ENCODE assay signal across 28 mouse cellular contexts in genomic region chr12:44554808-44555207, GRCm38 (mm10).
DNase-seq lines count a peak whose midpoint lies in the region; ATAC-seq and TF ChIP-seq lines count a peak whose summit lies in the region.
"Had no signal": no experiment of that assay in that cellular context is flagged by ENCODE, and none has a peak within 500 bp of the region (broad histone marks: within the 10 kb centered on the region; RNA-seq: fewer than 3 reads in every experiment).

No protein-coding gene starts in this region.

- H3K4me1 ChIP-seq in midbrain, postnatal 0 days (ENCODE audit: insufficient read depth, low read length): no peaks in the 10 kb centered on the region
- no peaks in the 10 kb centered on the region for H3K4me1 ChIP-seq in midbrain, embryonic 11.5 days (ENCODE audit: control insufficient read depth, insufficient read depth, low read length)
- no peaks in the 10 kb centered on the region for H3K4me1 ChIP-seq in kidney, adult 2 months (ENCODE audit: control insufficient read depth, insufficient read depth, low read length)
- H3K4me1 ChIP-seq: embryonic facial prominence, embryonic 12.5 days; heart, embryonic 13.5 days; hindbrain, embryonic 15.5 days; liver, embryonic 12.5 days; megakaryocyte, embryonic 14.5 days; midbrain, embryonic 13.5 days had no signal

- H3K9ac ChIP-seq in midbrain, postnatal 0 days (replicated peaks; ENCODE audit: low read length, poor library complexity, severe bottlenecking): no peak overlapping the region
- H3K9ac ChIP-seq in midbrain, embryonic 11.5 days (ENCODE audit: low read length): no peak overlapping the region
- H3K9ac ChIP-seq: embryonic facial prominence, embryonic 12.5 days; heart, embryonic 13.5 days; hindbrain, embryonic 15.5 days; liver, embryonic 12.5 days; liver, postnatal 0 days; midbrain, embryonic 13.5 days had no signal

- H3K27me3 ChIP-seq in midbrain, postnatal 0 days (ENCODE audit: insufficient read depth, low read length): no peaks in the 10 kb centered on the region
- H3K27me3 ChIP-seq in midbrain, embryonic 11.5 days (ENCODE audit: control insufficient read depth, insufficient read depth, low read length): no peaks in the 10 kb centered on the region
- no peaks in the 10 kb centered on the region for H3K27me3 ChIP-seq in kidney, adult 2 months (replicated peaks; ENCODE audit: control insufficient read depth, insufficient read depth, low read length)
- H3K27me3 ChIP-seq: embryonic facial prominence, embryonic 12.5 days; heart, embryonic 13.5 days; hindbrain, embryonic 15.5 days; liver, embryonic 12.5 days; midbrain, embryonic 13.5 days had no signal

- no peak for TF ChIP-seq POLR2A in kidney, adult 2 months (IDR thresholded peaks at IDR 0.05; ENCODE audit: low read depth, low read length)

- WGBS in midbrain, postnatal 0 days: 92% methylated on average over 1 of the region's 1 CpGs
- WGBS in midbrain, embryonic 11.5 days: 86% methylated on average over 1 of the region's 1 CpGs
- 95% methylated on average over 1 of the region's 1 CpGs for WGBS in kidney, adult 2 months

- H3K9me3 ChIP-seq in midbrain, postnatal 0 days (ENCODE audit: low read length): no peaks in the 10 kb centered on the region
- H3K9me3 ChIP-seq in midbrain, embryonic 11.5 days (ENCODE audit: control insufficient read depth, low read length): no peaks in the 10 kb centered on the region
- H3K9me3 ChIP-seq: embryonic facial prominence, embryonic 12.5 days; heart, embryonic 13.5 days; hindbrain, embryonic 15.5 days; liver, embryonic 12.5 days; megakaryocyte, embryonic 14.5 days; midbrain, embryonic 13.5 days had no signal

- no peak overlapping the region for H3K4me2 ChIP-seq in midbrain, postnatal 0 days (ENCODE audit: low read depth, low read length, poor library complexity, severe bottlenecking)
- H3K4me2 ChIP-seq in midbrain, embryonic 11.5 days: no peak overlapping the region
- H3K4me2 ChIP-seq: embryonic facial prominence, embryonic 12.5 days; heart, embryonic 13.5 days; hindbrain, embryonic 15.5 days; liver, embryonic 12.5 days; midbrain, embryonic 13.5 days had no signal

- no peak overlapping the region for H3K27ac ChIP-seq in midbrain, postnatal 0 days (ENCODE audit: low read depth, low read length)
- H3K27ac ChIP-seq in midbrain, embryonic 11.5 days (ENCODE audit: low read depth, low read length): no peak overlapping the region
- no peak overlapping the region for H3K27ac ChIP-seq in kidney, adult 2 months (ENCODE audit: insufficient read depth, low read depth, low read length)
- no peak overlapping the region for H3K27ac ChIP-seq in layer of hippocampus, adult 2 months
- H3K27ac ChIP-seq: embryonic facial prominence, embryonic 12.5 days; heart, embryonic 13.5 days; hindbrain, embryonic 15.5 days; kidney, postnatal 0 days; liver, embryonic 12.5 days; midbrain, embryonic 13.5 days had no signal

- ATAC-seq in midbrain, postnatal 0 days (ENCODE audit: low FRiP score): no peak
- no peak for ATAC-seq in midbrain, embryonic 11.5 days (ENCODE audit: low FRiP score)
- ATAC-seq: activated CD4-positive, CD25-positive, alpha-beta regulatory T cell, adult 4 months; forebrain, embryonic 14.5 days; liver, embryonic 12.5 days; liver, postnatal 0 days; midbrain, embryonic 13.5 days had no signal

- H3K4me3 ChIP-seq in midbrain, postnatal 0 days (ENCODE audit: low read depth, low read length): no peak overlapping the region
- H3K4me3 ChIP-seq in midbrain, embryonic 11.5 days (ENCODE audit: low read depth, low read length): no peak overlapping the region
- no peak overlapping the region for H3K4me3 ChIP-seq in kidney, adult 2 months (ENCODE audit: insufficient read depth, low read depth, low read length)
- H3K4me3 ChIP-seq in layer of hippocampus, adult 2 months: no peak overlapping the region
- H3K4me3 ChIP-seq: embryonic facial prominence, embryonic 12.5 days; heart, embryonic 13.5 days; hindbrain, embryonic 15.5 days; liver, embryonic 12.5 days; megakaryocyte, embryonic 14.5 days; midbrain, embryonic 13.5 days had no signal

- DNase-seq in midbrain, postnatal 0 days (ENCODE audit: low spot score): peak; percentile 40
- no peak for DNase-seq in midbrain, embryonic 11.5 days (ENCODE audit: low spot score, missing footprints)
- peak; percentile 89 to 94 for DNase-seq in cerebellum, adult 18-20 months
- DNase-seq in cerebellum, postnatal 10 days: peak; percentile 90 to 93
- no peak for DNase-seq in gastrocnemius, adult 8-10 months (ENCODE audit: low spot score in 2 of 2)
- DNase-seq in kidney, adult 2 months: no peak
- DNase-seq in layer of hippocampus, adult 2 months (ENCODE audit: low spot score in 2 of 2): no peak
- DNase-seq: adrenal gland, adult 2 months; adrenal gland, postnatal 36 days; B cell, adult 2 months; embryo, embryonic 11 days; gastrocnemius, postnatal 10 days; heart, postnatal 10 days; kidney, adult 18-20 months; kidney, postnatal 4 days; liver, postnatal 0 days; retina, postnatal 1 day; right cerebral cortex, postnatal 25 days; thymus, postnatal 14 days had no signal

- H3K36me3 ChIP-seq in midbrain, postnatal 0 days (ENCODE audit: insufficient read depth, low read length): peaks cover 6% of the 10 kb centered on the region; the same call in 1 of the 2 replicates
- H3K36me3 ChIP-seq in midbrain, embryonic 11.5 days (ENCODE audit: control insufficient read depth, insufficient read depth, low read length): no peaks in the 10 kb centered on the region
- H3K36me3 ChIP-seq in kidney, adult 2 months (ENCODE audit: control insufficient read depth, insufficient read depth, low read length): no peaks in the 10 kb centered on the region
- H3K36me3 ChIP-seq: embryonic facial prominence, embryonic 12.5 days; heart, embryonic 13.5 days; liver, embryonic 12.5 days had no signal

- no peak for TF ChIP-seq CTCF in midbrain, postnatal 0 days (IDR thresholded peaks at IDR 0.05)
- TF ChIP-seq CTCF in kidney, adult 2 months (conservative IDR thresholded peaks at IDR 0.05; ENCODE audit: insufficient read depth, insufficient read length, low read depth, low read length): no peak
- TF ChIP-seq CTCF in layer of hippocampus, adult 2 months (conservative IDR thresholded peaks at IDR 0.05): no peak

Comparison
In these comparisons a context has a peak if more than half of its experiments do, and no peak if none do; other contexts are left out.
1. DNase-seq: peak in midbrain, postnatal 0 days (single experiment), cerebellum, adult 18-20 months (2 of 2) and cerebellum, postnatal 10 days (2 of 2); none in midbrain, embryonic 11.5 days (single experiment), gastrocnemius, adult 8-10 months (0 of 2), kidney, adult 2 months (single experiment) and layer of hippocampus, adult 2 months (0 of 2).